Mouse (Mus musculus) limb, embryonic 12.5 days (tissue): ENCODE data around the gene Aldh16a1. TPM values are rescaled to one million over a fixed set of nuclear protein-coding genes. Genes with fewer than 3 reads are reported as not detected.

Source experiments
- ATAC-seq: fragments of 200-750 bp; cut with Nextera tagmentation; 2 replicates; pipeline ENCODE4 v1.8.0; 2017; ENCODE audit warnings: low read depth, moderate TSS enrichment; ENCODE audit not compliant: insufficient number of reproducible peaks, insufficient read depth, low FRiP score, low TSS enrichment
- H3K27ac ChIP-seq: fragments of 300-500 bp; sonication (generic); 2 replicates; pipeline ENCODE4 v1.5.1; 2016; ENCODE audit warnings: mild to moderate bottlenecking, moderate library complexity
- H3K27me3 ChIP-seq: fragments of 300-500 bp; sonication (generic); 2 replicates; pipeline ENCODE4 v1.6.1; 2016; ENCODE audit warnings: mild to moderate bottlenecking, moderate library complexity
- H3K36me3 ChIP-seq: fragments of 300-500 bp; sonication (generic); 2 replicates; pipeline ENCODE4 v1.6.1; 2016; ENCODE audit warnings: mild to moderate bottlenecking, moderate library complexity
- H3K4me1 ChIP-seq: fragments of 300-500 bp; sonication (generic); replicated peaks from 2 replicates; pipeline ENCODE4 v1.6.1; 2016
- H3K4me2 ChIP-seq: fragments of 300-500 bp; sonication (generic); 2 replicates; pipeline ENCODE4 v1.6.1; 2016; ENCODE audit warnings: mild to moderate bottlenecking, moderate library complexity
- H3K4me3 ChIP-seq: fragments of 300-500 bp; sonication (generic); replicated peaks from 2 replicates; pipeline ENCODE4 v1.5.1; 2016; ENCODE audit warnings: mild to moderate bottlenecking
- H3K9ac ChIP-seq: fragments of 300-500 bp; sonication (generic); replicated peaks from 2 replicates; pipeline ENCODE4 v1.6.1; 2016; ENCODE audit warnings: mild to moderate bottlenecking, moderate library complexity
- H3K9me3 ChIP-seq: fragments of 300-500 bp; sonication (generic); 2 replicates; pipeline ENCODE4 v1.6.1; 2016; ENCODE audit warnings: mild to moderate bottlenecking, moderate library complexity
- WGBS: fragments of 180-500 bp; shearing (Covaris S2); methylation state at CpG from one replicate; pipeline ENCODE4 v1.1.7; 2016; 5-methylcytosine and 5-hydroxymethylcytosine counted together
- polyA plus RNA-seq: library from polyadenylated mRNA; unstranded; fragments of >200 nt; fragmentation: Nextera tagmentation; extraction: Ambion mirVana; gene quantifications from 2 replicates; pipeline ENCODE4 v1.2.1, GENCODE M21; 2016

The Aldh16a1 gene
- 51.4 and 53.8 TPM in 2 replicates for polyA plus RNA-seq

GRCm38 (mm10) chr7:45154096-45154992, at the start of gene Aldh16a1, which contains the start of gene Pih1d1:
Aldh16a1 (minus strand) TSS chr7:45154584.
Pih1d1 (plus strand) TSS chr7:45154303.
- Histone ChIP-seq H3K27me3 (no peaks in the 10 kb centered on the region), H3K9ac (peak within 1 kb of the TSS; percentile 81), H3K4me1 (peaks cover 31% of the 10 kb centered on the region), H3K27ac (peak within 1 kb of the TSS; percentile 95), H3K36me3 (peaks cover 30% of the 10 kb centered on the region), H3K4me3 (peak within 1 kb of the TSS; percentile 64), H3K4me2 (peak within 1 kb of the TSS; percentile 76), H3K9me3 (no peaks in the 10 kb centered on the region)
- peak; percentile 96 for ATAC-seq
- WGBS = 5% methylated on average over 69 of the region's 69 CpGs

- Histone ChIP-seq H3K9me3 (no peaks in the 10 kb centered on the region), H3K36me3 (no peaks in the 10 kb centered on the region), H3K9ac (no peak overlapping the region), H3K4me2 (no peak overlapping the region), H3K27me3 (peaks cover 11% of the 10 kb centered on the region; the same call in 1 of the 2 replicates), H3K27ac (no peak overlapping the region), H3K4me3 (no peak overlapping the region), H3K4me1 (0 out of 2 replicates have a peak, but pooled peaks cover 2% of the 10 kb centered on the region)
- no peak for ATAC-seq
- WGBS = 51% methylated on average over 10 of the region's 10 CpGs
Observed at GRCm38 (mm10) chr7:45202654-45203053, 48.3 kb upstream of the Aldh16a1 start.

DNA sequence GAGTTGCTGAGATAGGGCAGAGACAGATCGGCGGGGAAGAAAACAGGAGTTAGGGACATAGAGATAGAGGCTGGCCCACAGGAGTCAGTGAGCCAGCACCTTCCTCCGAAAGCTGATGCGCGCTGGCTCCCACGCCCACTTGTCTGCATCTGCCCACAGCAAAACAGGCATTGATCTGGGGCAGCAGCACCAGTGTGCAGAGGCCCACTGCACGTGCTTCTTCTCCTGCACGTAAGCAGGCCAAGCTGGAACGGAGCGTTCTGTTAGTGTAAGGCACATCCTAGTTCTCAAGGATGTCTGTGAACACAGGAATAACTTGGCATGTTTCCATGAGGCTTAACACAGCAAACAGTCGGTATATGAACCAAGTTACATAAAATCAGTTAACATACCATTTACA, 44.6 kb upstream of the Aldh16a1 start:
- 83% methylated on average over 11 of the region's 11 CpGs for WGBS
- ATAC-seq = no peak
- H3K27ac ChIP-seq = no peak overlapping the region
- H3K4me2 ChIP-seq = no peak overlapping the region
- peaks cover 21% of the 10 kb centered on the region for H3K27me3 ChIP-seq
- H3K36me3 ChIP-seq = no peaks in the 10 kb centered on the region
- peaks cover 9% of the 10 kb centered on the region; the same call in 1 of the 2 replicates for H3K4me1 ChIP-seq
- H3K4me3 ChIP-seq = no peak overlapping the region
- H3K9ac ChIP-seq = no peak overlapping the region
- H3K9me3 ChIP-seq = no peaks in the 10 kb centered on the region

DNA sequence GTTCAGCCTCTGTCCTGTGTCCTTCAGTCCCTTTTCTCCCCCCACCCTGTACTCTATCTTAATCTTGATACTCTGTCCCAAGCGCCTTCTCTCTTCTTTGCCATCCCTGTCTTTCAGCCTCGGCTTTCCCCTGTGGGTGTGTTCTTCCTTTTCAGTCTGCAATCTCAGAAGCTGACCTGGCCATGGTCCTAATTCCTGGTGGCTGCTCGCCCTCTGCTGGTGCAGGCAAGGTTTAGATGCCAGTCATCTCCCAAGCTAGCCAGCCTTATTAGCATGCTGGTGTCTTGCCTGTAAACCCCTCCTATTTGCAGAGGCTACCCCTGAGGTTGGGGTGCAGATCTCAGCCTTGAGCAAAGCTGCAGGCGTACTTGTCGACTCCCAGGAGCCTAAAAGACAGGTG, 44.1 kb upstream of the Aldh16a1 start:
- 0 out of 2 replicates have a peak, but pooled peaks have one; percentile 33 for ATAC-seq
- no peak overlapping the region for H3K27ac ChIP-seq
- H3K4me2 ChIP-seq = no peak overlapping the region
- 15% methylated on average over 5 of the region's 5 CpGs for WGBS
- peaks cover 21% of the 10 kb centered on the region for H3K27me3 ChIP-seq
- no peaks in the 10 kb centered on the region for H3K36me3 ChIP-seq
- no peak overlapping the region for H3K4me3 ChIP-seq
- no peak overlapping the region for H3K9ac ChIP-seq
- H3K4me1 ChIP-seq = peaks cover 9% of the 10 kb centered on the region; the same call in 1 of the 2 replicates
- no peaks in the 10 kb centered on the region for H3K9me3 ChIP-seq

DNA sequence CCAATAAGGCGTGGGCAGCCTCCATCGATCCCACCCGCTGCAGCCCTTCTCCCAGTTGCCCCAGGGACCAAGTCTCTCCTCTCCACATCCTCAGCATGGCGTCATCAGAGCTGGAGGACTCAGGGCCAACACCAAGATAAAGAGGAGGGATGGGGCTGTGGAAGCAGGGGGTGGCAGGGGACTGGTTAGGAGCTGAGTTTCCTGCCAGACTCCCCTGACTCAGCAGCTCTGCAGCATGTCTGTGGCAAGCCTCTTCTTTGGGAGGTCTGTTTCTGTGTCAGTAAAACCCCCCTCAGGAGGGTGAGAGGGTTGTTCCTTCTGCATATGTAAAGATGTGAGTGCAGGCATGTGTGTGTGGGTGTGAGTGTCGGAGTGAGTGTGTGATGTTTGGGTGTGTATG, 42.6 kb upstream of the Aldh16a1 start:
- Histone ChIP-seq H3K9me3 (no peaks in the 10 kb centered on the region), H3K4me3 (no peak overlapping the region), H3K9ac (no peak overlapping the region), H3K36me3 (no peaks in the 10 kb centered on the region), H3K4me2 (no peak overlapping the region), H3K27ac (no peak overlapping the region), H3K4me1 (peaks cover 16% of the 10 kb centered on the region), H3K27me3 (peaks cover 21% of the 10 kb centered on the region)
- WGBS = 67% methylated on average over 5 of the region's 5 CpGs
- no peak for ATAC-seq

- 83% methylated on average over 4 of the region's 4 CpGs for WGBS
- H3K27me3 ChIP-seq = peaks cover 21% of the 10 kb centered on the region
- no peak overlapping the region for H3K9ac ChIP-seq
Observed at GRCm38 (mm10) chr7:45196176-45196535, 41.8 kb upstream of the Aldh16a1 start.

DNA sequence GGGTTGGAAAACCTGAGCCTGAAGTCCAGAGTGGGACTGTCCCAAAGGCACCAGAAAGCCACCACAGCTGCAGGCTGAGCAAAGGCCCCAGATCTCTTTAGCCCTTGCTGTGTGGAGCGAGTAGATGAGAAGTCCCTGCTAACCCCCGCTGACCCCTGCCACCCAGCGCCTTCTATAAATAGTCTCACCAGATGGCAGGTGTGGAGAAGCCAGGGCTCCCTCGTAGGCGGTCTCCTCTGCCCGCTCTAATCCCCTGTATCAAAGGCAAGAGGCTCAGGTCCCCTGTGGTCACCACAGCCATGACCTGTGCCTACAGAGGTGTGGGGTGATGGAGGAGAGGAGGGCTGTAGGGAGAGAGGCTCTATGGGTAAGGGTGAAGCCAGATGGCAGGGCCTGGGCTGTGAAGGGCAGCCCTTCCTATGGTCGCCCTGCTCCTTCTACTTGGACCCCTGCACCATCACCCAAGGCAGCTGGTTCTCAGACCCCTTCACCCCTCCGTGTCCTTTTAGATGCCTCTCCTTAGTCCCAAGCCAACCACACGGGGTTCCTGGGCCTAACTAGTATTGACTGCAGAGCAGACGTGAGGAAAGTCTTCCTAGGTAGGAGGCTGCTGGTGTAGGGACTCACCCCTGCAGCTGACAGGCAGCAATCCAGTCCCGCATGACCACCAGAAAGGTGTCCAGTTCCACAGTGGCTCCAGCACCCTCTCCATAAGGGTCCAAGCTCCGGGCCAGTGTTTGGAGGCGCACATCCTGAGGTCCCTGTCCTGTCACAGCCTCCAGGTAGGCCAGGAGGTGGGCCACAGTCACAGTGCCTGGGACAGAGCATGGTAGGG, 41.2 kb upstream of the Aldh16a1 start:
- H3K27ac ChIP-seq = no peak overlapping the region

More at GRCm38 (mm10) chr7:45196176-45196535, 41.8 kb upstream of the Aldh16a1 start:
- Histone ChIP-seq H3K4me1 (peaks cover 24% of the 10 kb centered on the region), H3K36me3 (no peaks in the 10 kb centered on the region), H3K27ac (no peak overlapping the region), H3K4me3 (no peak overlapping the region), H3K9me3 (no peaks in the 10 kb centered on the region), H3K4me2 (no peak overlapping the region)
- ATAC-seq = no peak

GRCm38 (mm10) chr7:45193871-45194785, 39.7 kb upstream of the Aldh16a1 start:
- Histone ChIP-seq H3K9me3 (no peaks in the 10 kb centered on the region), H3K4me2 (no peak overlapping the region), H3K27me3 (peaks cover 27% of the 10 kb centered on the region), H3K27ac (no peak overlapping the region), H3K36me3 (no peaks in the 10 kb centered on the region), H3K4me1 (peaks cover 24% of the 10 kb centered on the region), H3K9ac (no peak overlapping the region), H3K4me3 (no peak overlapping the region)
- no peak for ATAC-seq
- 68% methylated on average over 17 of the region's 17 CpGs for WGBS

More for the DNA sequence above, 41.2 kb upstream of the Aldh16a1 start:
- H3K9me3 ChIP-seq = no peaks in the 10 kb centered on the region
- WGBS = 54% methylated on average over 13 of the region's 13 CpGs
- H3K4me2 ChIP-seq = no peak overlapping the region
- peaks cover 24% of the 10 kb centered on the region for H3K4me1 ChIP-seq
- H3K36me3 ChIP-seq = no peaks in the 10 kb centered on the region
- no peak overlapping the region for H3K4me3 ChIP-seq
- peaks cover 19% of the 10 kb centered on the region for H3K27me3 ChIP-seq
- ATAC-seq = no peak
- H3K9ac ChIP-seq = no peak overlapping the region

DNA sequence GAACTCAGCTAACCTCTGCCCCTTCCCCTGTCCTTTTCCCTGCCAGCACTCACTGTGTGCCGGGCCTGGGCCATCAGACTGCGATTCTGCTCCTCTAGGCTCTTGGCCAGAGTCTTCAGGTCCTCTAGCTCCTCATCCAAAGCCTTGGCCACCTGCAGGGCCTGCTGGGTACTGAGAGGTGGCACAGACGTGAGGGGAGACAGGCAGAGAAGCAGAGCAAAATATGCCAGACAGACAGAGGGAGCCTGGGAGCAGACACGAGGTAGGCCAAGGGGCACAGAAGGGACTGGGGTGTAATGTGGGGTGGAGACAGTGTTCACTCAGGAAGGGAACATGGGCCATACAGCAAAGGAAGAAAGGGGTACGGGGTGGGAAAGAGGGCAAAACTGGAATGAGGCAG, 39.0 kb upstream of the Aldh16a1 start:
- Histone ChIP-seq H3K4me3 (no peak overlapping the region), H3K27ac (no peak overlapping the region), H3K9ac (no peak overlapping the region), H3K9me3 (no peaks in the 10 kb centered on the region), H3K27me3 (peaks cover 31% of the 10 kb centered on the region), H3K4me2 (no peak overlapping the region), H3K36me3 (no peaks in the 10 kb centered on the region), H3K4me1 (peaks cover 24% of the 10 kb centered on the region)
- no peak for ATAC-seq
- WGBS = 55% methylated on average over 5 of the region's 5 CpGs

DNA sequence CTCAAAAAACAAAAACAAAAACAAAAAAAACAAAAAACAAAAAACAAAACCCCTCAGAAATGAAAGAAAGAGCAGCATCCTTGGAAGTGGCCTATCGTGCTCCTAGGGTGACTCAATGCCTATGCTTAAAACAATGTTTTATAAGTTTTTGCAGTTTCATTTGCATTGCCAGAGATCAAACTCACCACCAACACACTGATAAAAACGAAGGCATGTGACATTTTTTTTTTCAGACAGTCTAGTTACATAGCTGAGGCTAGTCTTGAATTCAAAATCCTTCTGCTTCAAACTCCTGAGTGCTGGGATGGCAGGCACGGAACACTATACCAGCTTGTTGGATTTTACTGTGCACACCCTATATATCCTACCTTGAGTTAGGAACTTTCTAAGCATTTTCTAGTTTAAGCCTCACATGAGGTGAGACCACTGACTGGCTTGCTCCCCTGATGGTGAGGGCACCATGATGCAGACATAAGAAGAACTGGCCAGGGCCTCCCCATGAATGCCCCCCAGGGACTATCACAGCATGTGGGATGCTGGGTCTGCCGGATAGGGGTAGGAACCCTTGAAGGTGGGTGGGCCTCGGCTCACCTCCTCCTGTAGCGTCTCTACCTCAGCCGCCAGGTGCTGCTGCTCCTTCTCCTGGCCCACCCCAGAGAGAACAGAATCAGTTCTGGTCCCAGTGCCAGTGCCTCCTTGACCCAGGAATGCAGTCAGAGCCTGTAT, 38.4 kb upstream of the Aldh16a1 start:
- Histone ChIP-seq H3K36me3 (no peaks in the 10 kb centered on the region), H3K27ac (no peak overlapping the region; the same call in 1 of the 2 replicates), H3K4me1 (peaks cover 22% of the 10 kb centered on the region), H3K9me3 (no peaks in the 10 kb centered on the region), H3K4me2 (no peak overlapping the region), H3K4me3 (no peak overlapping the region), H3K27me3 (peaks cover 35% of the 10 kb centered on the region), H3K9ac (no peak overlapping the region)
- WGBS = 82% methylated on average over 7 of the region's 7 CpGs
- ATAC-seq = no peak
